Mouse (Mus musculus): ENCODE results near the gene Gm4567.
"Not testable (repeated sequence)": the region's sequence is repeated elsewhere in the genome, so short reads cannot be mapped to it uniquely, and the experiment has no call there.

The Gm4567 gene

GRCm38 (mm10) chr7:22719610-22720009, at the start of gene Gm4567:
Gene Gm4567, minus strand, starts transcription at chr7:22719710.
- DNase-seq (ENCODE audit: low spot score), result not testable (repeated sequence)

- not testable (repeated sequence) for DNase-seq (ENCODE audit: low spot score)
Observed at GRCm38 (mm10) chr7:22761397-22761796, 41.9 kb upstream of the Gm4567 start, which contains the start of gene Vmn1r157. Gene Vmn1r157, plus strand, starts transcription at chr7:22761697.

GRCm38 (mm10) chr7:22692217-22692616, 27.3 kb downstream of the Gm4567 start, which contains the start of gene Gm8693:
Gene Gm8693, minus strand, starts transcription at chr7:22692317.
- DNase-seq (ENCODE audit: low spot score), result not testable (repeated sequence)

All from ovary, postnatal 36 days (tissue).